Mouse (Mus musculus) heart, adult 9 months (tissue): ENCODE results near the gene Pola1.
"Not testable (repeated sequence)": the region's sequence is repeated elsewhere in the genome, so short reads cannot be mapped to it uniquely, and the experiment has no call there.

Experiments
- DNase-seq, 2 experiments: peaks; one replicate each; pipeline ENCODE4 v3.0.0; 2022; ENCODE audit warnings: low spot score in 2 of 2

Pola1 gene

GRCm38 (mm10) chrX:93429738-93430260 lies 202.2 kb downstream of the Pola1 start:
- DNase-seq: no peak

- no peak for DNase-seq
These were observed 202.8 kb downstream of the Pola1 start for GRCm38 (mm10) chrX:93428956-93429737.

- DNase-seq: not testable (repeated sequence)
These were observed 231.1 kb downstream of the Pola1 start for GRCm38 (mm10) chrX:93400871-93401270.

GRCm38 (mm10) chrX:93397089-93397488 lies 234.9 kb downstream of the Pola1 start:
- no peak for DNase-seq

- DNase-seq: no peak
These were observed 254.5 kb downstream of the Pola1 start for GRCm38 (mm10) chrX:93377285-93377972.

- no peak for DNase-seq
These were observed 258.5 kb downstream of the Pola1 start for GRCm38 (mm10) chrX:93373503-93373902.

GRCm38 (mm10) chrX:93369708-93370107 lies 262.2 kb downstream of the Pola1 start:
- no peak for DNase-seq

GRCm38 (mm10) chrX:93368211-93368610 lies 263.7 kb downstream of the Pola1 start:
- DNase-seq: no peak

GRCm38 (mm10) chrX:93321336-93321735 lies 310.6 kb downstream of the Pola1 start:
- DNase-seq: no peak

- no peak for DNase-seq
These were observed 312.0 kb downstream of the Pola1 start for GRCm38 (mm10) chrX:93319979-93320378.

- no peak for DNase-seq
These were observed 314.4 kb downstream of the Pola1 start for GRCm38 (mm10) chrX:93317577-93317976.

- DNase-seq: no peak
These were observed 326.2 kb downstream of the Pola1 start for GRCm38 (mm10) chrX:93305780-93306179.

GRCm38 (mm10) chrX:93301798-93302197 lies 330.2 kb downstream of the Pola1 start:
- no peak for DNase-seq

GRCm38 (mm10) chrX:93300183-93300815 lies 331.7 kb downstream of the Pola1 start:
- DNase-seq: no peak

- DNase-seq: no peak
These were observed 332.2 kb downstream of the Pola1 start for GRCm38 (mm10) chrX:93299771-93300170.

- no peak for DNase-seq
These were observed 332.8 kb downstream of the Pola1 start for GRCm38 (mm10) chrX:93299046-93299626.

GRCm38 (mm10) chrX:93297001-93297441 lies 334.9 kb downstream of the Pola1 start:
- DNase-seq: no peak

GRCm38 (mm10) chrX:93295819-93296218 lies 336.1 kb downstream of the Pola1 start:
- DNase-seq: no peak

GRCm38 (mm10) chrX:93294736-93295490 lies 337.0 kb downstream of the Pola1 start:
- no peak for DNase-seq

- DNase-seq: no peak
These were observed 339.9 kb downstream of the Pola1 start for GRCm38 (mm10) chrX:93292031-93292430.

GRCm38 (mm10) chrX:93289851-93290380 lies 342.0 kb downstream of the Pola1 start:
- DNase-seq: no peak
